Mouse (Mus musculus): ENCODE results near the gene Hist1h1d.
A peak's percentile ranks its signal among the peaks of the same experiment; 100 is the strongest.

The Hist1h1d gene

GRCm38 (mm10) chr13:23573034-23573897 is 20.2 kb downstream of the Hist1h1d start:
- peak; percentile 87 for DNase-seq (ENCODE audit: low read depth)

GRCm38 (mm10) chr13:23573898-23574524 is 20.9 kb downstream of the Hist1h1d start, which contains the start of the genes Hist1h2bf and Hist1h2ad:
Hist1h2bf (minus strand) TSS chr13:23574196.
Hist1h2ad (plus strand) TSS chr13:23574381.
- DNase-seq (ENCODE audit: low read depth), result peak; percentile 100

GRCm38 (mm10) chr13:23574546-23575170 is 21.6 kb downstream of the Hist1h1d start:
- DNase-seq (ENCODE audit: low read depth), result peak; percentile 91

- peak; percentile 99 for DNase-seq (ENCODE audit: low read depth)
These were observed 22.3 kb downstream of the Hist1h1d start, which contains the start of gene Hist1h3d for GRCm38 (mm10) chr13:23575271-23575851. Hist1h3d (plus strand) TSS chr13:23575763.

GRCm38 (mm10) chr13:23575864-23576313 is 22.8 kb downstream of the Hist1h1d start:
- DNase-seq (ENCODE audit: low read depth), result peak; percentile 84

GRCm38 (mm10) chr13:23576351-23576881 is 23.4 kb downstream of the Hist1h1d start:
- DNase-seq (ENCODE audit: low read depth), result peak; percentile 89

- DNase-seq (ENCODE audit: low read depth), result peak; percentile 75
These were observed 24.0 kb downstream of the Hist1h1d start for GRCm38 (mm10) chr13:23576906-23577639.

- DNase-seq (ENCODE audit: low read depth), result peak; percentile 50
These were observed 24.8 kb downstream of the Hist1h1d start for GRCm38 (mm10) chr13:23577835-23578234.

- DNase-seq (ENCODE audit: low read depth), result peak; percentile 100
These were observed 28.6 kb downstream of the Hist1h1d start, which contains the start of gene Hist1h4d for GRCm38 (mm10) chr13:23581408-23582218. Hist1h4d (plus strand) TSS chr13:23581598.

- peak; percentile 82 for DNase-seq (ENCODE audit: low read depth)
These were observed 29.4 kb downstream of the Hist1h1d start for GRCm38 (mm10) chr13:23582219-23583056.

- DNase-seq (ENCODE audit: low read depth), result peak; percentile 54
These were observed 30.5 kb downstream of the Hist1h1d start for GRCm38 (mm10) chr13:23583387-23584068.

GRCm38 (mm10) chr13:23584331-23584730 is 31.3 kb downstream of the Hist1h1d start:
- DNase-seq (ENCODE audit: low read depth), result peak; percentile 68

- peak; percentile 91 for DNase-seq (ENCODE audit: low read depth)
These were observed 32.0 kb downstream of the Hist1h1d start for GRCm38 (mm10) chr13:23585029-23585441.

GRCm38 (mm10) chr13:23585442-23586098 is 32.5 kb downstream of the Hist1h1d start:
- DNase-seq (ENCODE audit: low read depth), result peak; percentile 99

GRCm38 (mm10) chr13:23586099-23586939 is 33.3 kb downstream of the Hist1h1d start:
- peak; percentile 73 for DNase-seq (ENCODE audit: low read depth)

- peak; percentile 68 for DNase-seq (ENCODE audit: low read depth)
These were observed 33.8 kb downstream of the Hist1h1d start for GRCm38 (mm10) chr13:23586940-23587225.

- no peak for DNase-seq (ENCODE audit: low read depth)
These were observed 38.1 kb downstream of the Hist1h1d start for GRCm38 (mm10) chr13:23591206-23591605.
